Mouse (Mus musculus): Measurements from ENCODE around the gene Tom1l2.
A peak's percentile ranks its signal among the peaks of the same experiment; 100 is the strongest.

The Tom1l2 gene

GRCm38 (mm10) chr11:60352559-60353411, at the start of gene Tom1l2, which contains the start of gene Drc3:
Gene Tom1l2, minus strand, starts transcription at chr11:60352905.
Gene Drc3, plus strand, starts transcription at chr11:60353329.
- peak; percentile 98 for DNase-seq (ENCODE audit: low spot score in 2 of 2)

GRCm38 (mm10) chr11:60397172-60397571, 44.5 kb upstream of the Tom1l2 start:
- no peak for DNase-seq (ENCODE audit: low spot score in 2 of 2)

GRCm38 (mm10) chr11:60396546-60396945, 43.8 kb upstream of the Tom1l2 start:
- no peak for DNase-seq (ENCODE audit: low spot score in 2 of 2)

GRCm38 (mm10) chr11:60391346-60391745, 38.6 kb upstream of the Tom1l2 start:
- no peak for DNase-seq (ENCODE audit: low spot score in 2 of 2)

GRCm38 (mm10) chr11:60387944-60388343, 35.2 kb upstream of the Tom1l2 start:
- no peak for DNase-seq (ENCODE audit: low spot score in 2 of 2)

- DNase-seq (ENCODE audit: low spot score in 2 of 2) = no peak
These were observed 33.2 kb upstream of the Tom1l2 start for GRCm38 (mm10) chr11:60385946-60386345.

- no peak for DNase-seq (ENCODE audit: low spot score in 2 of 2)
These were observed 32.2 kb upstream of the Tom1l2 start for GRCm38 (mm10) chr11:60384762-60385421.

- DNase-seq (ENCODE audit: low spot score in 2 of 2) = no peak
These were observed 30.8 kb upstream of the Tom1l2 start for GRCm38 (mm10) chr11:60383518-60383917.

GRCm38 (mm10) chr11:60374481-60374880, 21.8 kb upstream of the Tom1l2 start:
- DNase-seq (ENCODE audit: low spot score in 2 of 2) = no peak

- DNase-seq (ENCODE audit: low spot score in 2 of 2) = no peak
These were observed 17.7 kb upstream of the Tom1l2 start for GRCm38 (mm10) chr11:60370431-60370830.

- DNase-seq (ENCODE audit: low spot score in 2 of 2) = no peak
These were observed 16.7 kb upstream of the Tom1l2 start for GRCm38 (mm10) chr11:60369448-60369847.

GRCm38 (mm10) chr11:60368909-60369308, 16.2 kb upstream of the Tom1l2 start:
- no peak for DNase-seq (ENCODE audit: low spot score in 2 of 2)

- DNase-seq (ENCODE audit: low spot score in 2 of 2) = no peak
These were observed 14.6 kb upstream of the Tom1l2 start for GRCm38 (mm10) chr11:60367256-60367655.

GRCm38 (mm10) chr11:60366239-60367019, 13.7 kb upstream of the Tom1l2 start:
- DNase-seq (ENCODE audit: low spot score in 2 of 2) = no peak

- DNase-seq (ENCODE audit: low spot score in 2 of 2) = no peak
These were observed 8.0 kb upstream of the Tom1l2 start for GRCm38 (mm10) chr11:60360631-60361201.

- DNase-seq (ENCODE audit: low spot score in 2 of 2) = no peak
These were observed 7.2 kb upstream of the Tom1l2 start for GRCm38 (mm10) chr11:60359936-60360335.

- no peak for DNase-seq (ENCODE audit: low spot score in 2 of 2)
These were observed 6.4 kb upstream of the Tom1l2 start for GRCm38 (mm10) chr11:60359138-60359537.

- DNase-seq (ENCODE audit: low spot score in 2 of 2) = no peak
These were observed 5.8 kb upstream of the Tom1l2 start for GRCm38 (mm10) chr11:60358548-60358947.

- DNase-seq (ENCODE audit: low spot score in 2 of 2) = no peak
These were observed 4.4 kb upstream of the Tom1l2 start for GRCm38 (mm10) chr11:60357116-60357515.

GRCm38 (mm10) chr11:60355952-60356351, 3.2 kb upstream of the Tom1l2 start:
- no peak for DNase-seq (ENCODE audit: low spot score in 2 of 2)

GRCm38 (mm10) chr11:60351925-60352371, 757 bp downstream of the Tom1l2 start:
- peak in 1 of 2 experiments; percentile 24 for DNase-seq (ENCODE audit: low spot score in 2 of 2)

- DNase-seq (ENCODE audit: low spot score in 2 of 2) = no peak
These were observed 1.3 kb downstream of the Tom1l2 start for GRCm38 (mm10) chr11:60351388-60351787.
